Mouse (Mus musculus) pancreas, adult 10 weeks (tissue): ENCODE measurements around the gene Wnt9b. TPM values are rescaled to one million over a fixed set of nuclear protein-coding genes. Genes with fewer than 3 reads are reported as not detected.

Experiments
- polyA plus RNA-seq: library from polyadenylated mRNA; stranded (reverse); fragments of 350-450 nt; fragmentation: Illumina TruSeq; extraction: RNeasy Lipid Tissue Mini Kit (QIAGEN cat#74804); gene quantifications from one replicate; pipeline ENCODE4 v1.2.3, GENCODE M21; 2015; ENCODE audit warnings: low read depth, low replicate concordance; ENCODE audit not compliant: insufficient read depth

Wnt9b gene
- not detected for polyA plus RNA-seq

DNA sequence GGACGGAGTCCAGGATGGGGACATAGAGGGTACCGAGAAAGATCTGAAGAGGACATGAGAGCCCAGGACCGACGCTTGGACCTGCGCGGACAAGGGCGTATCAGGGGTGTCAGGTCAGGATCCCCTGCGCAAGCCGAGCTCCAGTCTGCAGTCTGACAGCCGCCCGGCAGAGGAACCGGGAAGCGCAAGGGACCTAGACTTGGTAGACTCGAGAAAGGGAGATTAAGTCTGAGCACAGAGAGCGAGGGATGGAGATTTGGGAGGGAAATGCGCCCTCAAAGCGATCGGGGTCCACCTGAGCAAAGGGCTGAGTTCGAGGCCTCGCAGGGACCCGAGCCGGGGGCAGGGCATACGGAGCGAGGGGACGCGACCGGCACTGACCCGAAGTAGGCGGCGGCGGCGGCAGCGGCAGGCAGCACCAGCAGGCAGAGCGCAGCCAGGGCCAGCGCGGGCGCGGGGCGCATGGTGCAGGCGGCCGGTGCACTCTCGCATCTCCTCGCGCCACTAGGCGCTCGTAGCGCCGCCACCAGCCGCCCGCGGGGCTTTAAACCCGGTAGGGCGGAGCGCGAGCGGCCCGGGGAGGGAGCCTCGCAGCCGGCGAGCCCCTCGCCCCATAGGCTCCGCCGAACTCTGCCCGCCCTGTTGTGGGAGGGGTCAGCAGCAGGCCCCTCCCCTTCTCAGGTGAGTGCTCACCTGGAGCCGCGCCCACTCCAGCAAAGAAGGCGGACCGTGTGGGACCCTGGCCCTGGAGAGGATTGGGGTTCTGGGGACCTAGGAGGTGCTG lies at the start of gene Wnt9b:
Wnt9b (minus strand) TSS at position 516 of the 784 bp plus-strand sequence.

DNA sequence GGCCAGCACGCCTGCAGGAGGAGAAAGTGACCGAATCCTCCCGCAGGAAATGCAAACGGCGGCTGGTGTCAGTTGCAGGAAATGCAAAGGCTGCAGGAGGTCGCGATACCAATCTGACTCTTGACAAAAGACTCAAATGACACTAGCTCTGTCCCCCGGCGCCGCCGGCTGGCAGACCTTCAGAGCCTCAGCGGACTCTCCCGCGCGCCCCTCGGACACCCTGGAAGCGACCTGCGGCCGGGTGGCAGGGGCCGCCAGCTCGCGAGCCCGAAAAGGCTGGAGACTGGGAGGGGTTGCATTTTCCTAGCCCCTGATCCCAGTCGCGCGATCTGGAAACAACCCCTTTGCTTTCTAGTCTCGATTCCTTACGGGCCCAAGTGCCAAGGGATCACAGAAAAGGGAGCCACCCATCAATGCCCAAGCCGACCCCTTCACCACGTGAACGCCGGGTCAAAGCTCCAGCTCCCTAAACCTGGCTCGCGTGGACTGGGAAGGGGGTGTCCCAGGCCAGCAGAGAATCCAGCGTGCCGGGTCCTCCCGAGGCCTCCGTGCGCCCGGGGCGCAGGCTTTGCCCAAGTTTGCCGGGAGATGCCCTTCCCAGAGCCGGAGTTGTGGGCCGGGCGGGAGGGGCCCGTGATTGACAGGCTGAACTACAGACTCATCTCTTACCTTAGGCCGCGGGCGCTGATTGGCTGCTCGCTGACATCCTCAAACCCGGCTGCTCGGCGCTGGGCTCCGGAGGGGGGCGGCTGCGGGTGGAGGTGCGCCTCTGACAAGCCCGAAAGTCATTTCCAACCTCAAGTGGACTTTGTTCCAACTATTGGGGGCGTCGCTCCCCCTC lies 24.0 kb upstream of the Wnt9b start, which contains the start of gene Wnt3:
Wnt3 (plus strand) TSS at position 764 of the 841 bp plus-strand sequence.

GRCm38 (mm10) chr11:103697565-103698176 lies 52.0 kb downstream of the Wnt9b start, which contains the start of gene Gosr2:
TSS of gene Gosr2 (minus strand) at chr11:103697898.

Other genes starting within 250 kb of the Wnt9b start
- gene Lrrc37a, start 245.2 kb downstream of the Wnt9b start, polyA plus RNA-seq = not detected
- not detected for gene Gm884, start 128.7 kb downstream of the Wnt9b start, polyA plus RNA-seq
- not detected for gene Lyzl6, start 110.9 kb downstream of the Wnt9b start, polyA plus RNA-seq
- gene Rprml, start 100.3 kb downstream of the Wnt9b start, polyA plus RNA-seq = not detected
- gene Gosr2, start 51.9 kb downstream of the Wnt9b start, polyA plus RNA-seq = 16.4 TPM
- gene Wnt3, start 24.3 kb upstream of the Wnt9b start, polyA plus RNA-seq = not detected
- 6.4 TPM for gene Nsf, start 204.2 kb upstream of the Wnt9b start, polyA plus RNA-seq
- gene Arf2, start 216.9 kb upstream of the Wnt9b start, polyA plus RNA-seq = 6.4 TPM